Mouse (Mus musculus): ENCODE measurements around the gene Thbd.
A peak's percentile ranks its signal among the peaks of the same experiment; 100 is the strongest.

Gene Thbd

GRCm38 (mm10) chr2:148425709-148426382, 17.9 kb upstream of the Thbd start:
- no peak for DNase-seq (ENCODE audit: low spot score in 2 of 2)

DNA sequence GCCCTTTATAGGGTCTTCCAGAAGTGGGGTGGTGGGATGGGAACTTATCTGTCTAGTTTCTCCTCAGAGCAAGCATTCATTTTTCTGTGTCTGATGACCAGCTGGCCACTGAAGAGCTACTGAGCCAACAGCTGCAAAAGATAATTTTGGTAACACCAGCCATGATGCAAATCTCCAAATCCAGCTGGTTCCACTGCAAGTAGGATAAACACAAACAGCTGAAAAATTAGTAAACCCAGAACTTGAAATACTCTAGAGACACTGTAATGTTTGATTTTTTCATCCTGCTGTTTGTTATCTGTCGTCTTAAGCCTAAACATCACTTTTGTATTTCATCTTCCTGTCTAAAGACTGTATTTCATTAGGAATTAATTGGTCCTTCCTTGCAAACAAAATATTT, 13.7 kb upstream of the Thbd start:
- no peak for DNase-seq (ENCODE audit: low spot score in 2 of 2)

DNA sequence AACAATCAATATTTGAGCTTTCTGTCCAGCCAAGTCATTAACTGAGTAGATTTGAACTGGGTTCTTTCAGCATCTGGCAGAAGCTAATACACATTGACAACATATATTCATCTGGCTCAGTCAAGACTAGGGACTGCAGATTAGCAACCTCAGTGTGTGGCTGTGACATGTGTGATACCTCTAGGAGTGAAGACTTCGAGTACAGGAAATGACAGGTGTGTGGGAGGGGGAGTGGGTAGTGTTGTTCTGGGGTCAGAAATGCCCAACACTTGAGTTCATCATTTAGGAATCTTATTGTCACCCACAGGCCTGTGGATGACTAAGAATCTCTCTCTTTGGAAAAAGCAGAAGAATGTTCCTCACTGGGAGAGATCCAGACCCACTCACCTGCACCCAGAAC, 13.1 kb upstream of the Thbd start:
- DNase-seq (ENCODE audit: low spot score in 2 of 2) = no peak

- DNase-seq (ENCODE audit: low spot score in 2 of 2) = no peak
Observed at GRCm38 (mm10) chr2:148419776-148420175, 11.8 kb upstream of the Thbd start.

DNA sequence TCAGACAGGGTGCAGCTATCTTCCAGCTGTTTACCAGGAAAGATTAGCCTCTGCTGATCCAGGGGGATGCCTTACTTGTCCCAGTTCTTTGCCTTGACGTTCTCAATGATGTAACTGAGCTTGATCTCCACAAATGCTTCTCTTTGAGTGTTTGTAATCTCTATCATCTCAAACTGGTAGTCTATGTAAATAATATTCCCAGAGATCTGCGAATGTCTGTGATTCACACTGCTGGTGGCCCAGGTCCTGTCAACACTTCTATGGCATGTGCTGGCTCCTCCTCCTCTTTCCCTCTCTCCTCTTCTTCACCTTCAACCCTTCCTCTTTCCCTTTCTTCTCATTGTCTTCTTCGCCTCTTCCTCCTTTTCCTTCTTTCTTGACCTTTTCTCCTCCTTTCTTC, 11.2 kb upstream of the Thbd start:
- DNase-seq (ENCODE audit: low spot score in 2 of 2) = no peak

DNA sequence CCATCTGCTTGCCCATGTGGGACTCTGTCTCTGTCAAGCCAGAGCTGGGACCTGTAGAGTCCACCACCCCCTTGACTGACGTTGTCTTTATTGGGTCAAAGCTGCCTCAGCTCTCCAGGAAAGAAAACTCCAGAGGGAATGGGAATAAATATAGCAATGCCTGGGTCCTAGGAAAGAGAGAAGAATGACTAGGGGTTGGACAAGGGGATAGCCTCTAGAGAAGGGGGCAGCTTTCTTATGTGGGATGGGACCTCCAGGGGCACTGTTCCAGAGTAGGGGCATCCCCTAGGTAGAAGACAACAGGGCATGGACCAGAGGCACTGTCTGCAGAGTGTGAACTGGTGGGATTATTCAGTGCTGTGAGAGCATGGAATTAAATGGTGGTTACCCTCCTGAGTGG, 1.8 kb upstream of the Thbd start:
- no peak for DNase-seq (ENCODE audit: low spot score in 2 of 2)

GRCm38 (mm10) chr2:148409141-148409540, 1.2 kb upstream of the Thbd start:
- DNase-seq (ENCODE audit: low spot score in 2 of 2) = peak; percentile 84 to 87

GRCm38 (mm10) chr2:148408761-148409120, 753 bp upstream of the Thbd start:
- DNase-seq (ENCODE audit: low spot score in 2 of 2) = no peak

- peak; percentile 60 to 62 for DNase-seq (ENCODE audit: low spot score in 2 of 2)
Observed at GRCm38 (mm10) chr2:148406971-148407869, 768 bp downstream of the Thbd start.

DNA sequence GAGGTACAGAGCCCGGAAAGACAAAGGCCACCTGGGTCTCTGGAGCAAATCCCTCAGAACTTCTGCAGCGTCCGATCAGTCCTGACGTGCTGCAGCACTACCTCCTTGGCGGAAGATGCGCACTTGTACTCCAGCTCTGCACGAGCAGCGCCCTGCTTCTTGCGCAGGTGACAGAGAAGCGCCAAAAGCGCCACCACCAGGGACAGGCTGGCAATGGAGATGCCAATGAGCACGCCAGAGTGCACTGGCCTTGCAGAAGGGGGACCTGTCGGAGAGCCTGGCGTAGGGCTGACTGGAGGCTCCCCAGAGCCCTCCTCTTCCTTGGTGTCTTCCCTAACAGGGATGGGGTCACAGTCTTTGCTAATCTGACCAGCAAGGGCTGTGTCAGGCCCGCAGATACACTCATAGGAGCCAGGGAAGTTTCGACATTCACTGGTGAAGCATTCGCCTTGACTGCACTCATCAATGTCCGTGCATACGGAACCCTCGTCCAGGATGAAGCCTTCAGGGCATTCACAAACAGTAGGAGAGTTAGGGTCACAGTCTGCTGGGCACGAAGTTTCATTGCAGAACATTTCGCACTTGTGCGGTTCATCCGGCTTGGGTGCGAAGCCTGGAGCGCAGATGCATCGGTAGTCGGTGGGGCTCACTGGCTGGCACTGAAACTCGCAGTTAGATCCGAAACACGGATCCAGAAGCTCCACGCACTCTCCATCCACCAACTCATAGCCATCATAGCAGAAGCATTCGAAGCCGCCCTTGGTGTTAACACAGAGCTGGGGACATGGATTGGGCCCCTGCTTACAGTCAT, 1.6 kb downstream of the Thbd start:
- peak; percentile 39 to 45 for DNase-seq (ENCODE audit: low spot score in 2 of 2)

DNA sequence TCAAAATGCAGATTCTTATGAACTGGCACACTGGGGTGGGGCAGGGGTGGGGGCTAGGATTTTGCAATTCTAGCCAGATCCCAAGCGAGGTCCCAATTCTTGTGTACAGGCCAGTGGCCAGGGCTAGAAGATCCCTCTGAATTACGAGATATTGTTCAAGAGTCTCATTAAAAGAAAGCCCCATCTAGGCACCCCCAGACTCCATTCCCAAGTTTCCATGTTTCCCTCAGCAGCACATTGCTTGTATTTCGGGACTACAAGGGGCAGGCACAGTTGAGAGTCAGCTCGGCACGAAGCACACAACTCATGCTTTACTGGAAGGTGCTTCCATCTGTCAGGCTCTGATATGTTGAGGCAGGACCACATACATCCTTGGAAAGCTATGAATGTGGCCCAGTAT, 3.1 kb downstream of the Thbd start:
- DNase-seq (ENCODE audit: low spot score in 2 of 2) = no peak

- DNase-seq (ENCODE audit: low spot score in 2 of 2) = no peak
Observed at GRCm38 (mm10) chr2:148402227-148402626, 5.8 kb downstream of the Thbd start.

- DNase-seq (ENCODE audit: low spot score in 2 of 2) = no peak
Observed at GRCm38 (mm10) chr2:148398901-148399685, 8.9 kb downstream of the Thbd start.

- peak; percentile 66 to 78 for DNase-seq (ENCODE audit: low spot score in 2 of 2)
Observed at GRCm38 (mm10) chr2:148397784-148398100, 10.2 kb downstream of the Thbd start.

DNA sequence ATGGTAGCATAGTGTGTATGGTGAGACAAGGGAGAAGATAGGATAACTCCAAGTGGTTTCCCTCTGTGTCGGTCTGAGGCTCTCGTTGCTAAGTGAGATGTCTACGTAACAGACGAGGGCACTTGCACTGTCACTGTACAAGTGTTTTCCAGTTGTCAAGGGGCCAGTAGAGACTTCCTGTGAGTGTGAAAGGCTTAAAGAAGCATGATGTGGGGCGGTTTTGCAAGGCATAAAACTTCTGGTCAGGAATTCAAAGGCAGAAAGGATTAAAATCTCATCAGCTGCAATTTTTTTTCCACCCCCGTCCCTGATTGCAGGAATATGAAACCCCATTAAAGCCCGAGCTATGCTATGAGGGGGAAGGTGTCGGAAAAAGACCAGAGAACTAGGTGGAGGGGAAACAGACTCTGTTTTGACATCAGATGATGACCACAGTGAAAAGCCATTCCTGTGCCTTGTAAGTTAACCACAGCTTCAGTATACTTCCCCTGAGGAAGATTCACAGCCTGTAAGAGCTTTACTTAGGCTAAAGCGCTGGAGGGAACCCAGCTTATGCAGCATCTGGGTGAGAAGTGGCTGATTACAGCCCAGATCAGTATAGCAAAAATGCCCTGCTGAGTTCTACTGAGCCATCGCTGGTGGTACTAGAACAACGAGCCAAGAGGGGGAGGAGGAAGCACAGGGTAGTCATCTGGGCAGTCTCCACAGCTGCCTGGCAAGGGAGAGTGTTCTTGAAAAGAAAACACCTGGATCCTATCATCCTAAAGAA, 10.8 kb downstream of the Thbd start:
- peak in 1 of 2 experiments; percentile 46 for DNase-seq (ENCODE audit: low spot score in 2 of 2)

DNA sequence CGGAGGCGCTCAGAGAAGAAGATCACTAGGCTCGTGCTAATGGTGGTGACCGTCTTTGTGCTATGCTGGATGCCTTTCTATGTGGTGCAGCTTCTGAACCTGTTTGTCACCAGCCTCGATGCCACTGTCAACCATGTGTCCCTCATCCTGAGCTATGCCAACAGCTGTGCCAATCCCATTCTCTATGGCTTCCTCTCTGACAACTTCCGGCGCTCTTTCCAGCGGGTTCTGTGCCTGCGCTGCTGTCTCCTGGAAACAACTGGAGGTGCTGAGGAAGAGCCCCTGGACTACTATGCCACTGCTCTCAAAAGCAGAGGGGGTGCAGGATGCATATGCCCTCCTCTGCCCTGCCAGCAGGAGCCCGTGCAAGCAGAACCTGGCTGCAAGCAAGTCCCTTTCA, 11.8 kb downstream of the Thbd start:
- no peak for DNase-seq (ENCODE audit: low spot score in 2 of 2)

DNA sequence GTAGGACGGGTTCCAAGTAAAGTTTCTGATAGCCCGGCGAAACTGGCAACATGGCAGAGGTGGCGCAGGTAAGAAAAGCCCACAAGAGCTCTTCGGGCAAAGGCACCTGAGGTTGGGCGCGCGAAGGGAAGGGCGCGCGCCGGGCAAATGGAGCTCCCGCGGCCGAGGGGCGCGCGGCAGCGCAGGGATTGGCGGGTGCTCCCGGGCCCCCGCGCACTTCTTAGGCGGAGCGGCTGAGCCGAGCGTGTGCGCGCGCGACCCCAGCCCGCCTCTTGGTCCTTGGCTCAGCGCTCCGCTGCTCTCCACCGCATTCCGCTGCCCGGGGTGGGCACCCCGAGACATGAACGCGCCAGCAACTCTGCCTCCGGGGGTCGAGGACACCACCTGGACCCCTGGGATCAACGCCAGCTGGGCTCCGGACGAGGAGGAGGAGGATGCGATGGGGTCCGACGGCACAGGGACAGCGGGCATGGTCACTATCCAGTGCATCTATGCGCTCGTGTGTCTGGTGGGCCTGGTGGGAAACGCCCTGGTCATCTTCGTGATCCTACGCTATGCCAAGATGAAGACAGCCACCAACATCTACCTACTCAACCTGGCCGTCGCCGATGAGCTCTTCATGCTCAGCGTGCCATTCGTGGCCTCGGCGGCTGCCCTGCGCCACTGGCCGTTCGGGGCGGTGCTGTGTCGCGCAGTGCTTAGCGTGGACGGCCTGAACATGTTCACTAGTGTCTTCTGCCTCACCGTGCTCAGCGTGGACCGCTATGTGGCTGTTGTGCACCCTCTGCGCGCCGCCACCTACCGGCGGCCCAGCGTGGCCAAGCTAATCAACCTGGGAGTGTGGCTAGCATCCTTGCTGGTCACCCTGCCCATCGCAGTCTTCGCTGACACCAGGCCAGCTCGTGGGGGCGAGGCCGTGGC, 12.6 kb downstream of the Thbd start, which contains the start of gene Sstr4:
Gene Sstr4, plus strand, starts transcription at position 214 of the 921 bp plus-strand sequence.
- DNase-seq (ENCODE audit: low spot score in 2 of 2) = peak; percentile 56 to 64

DNA sequence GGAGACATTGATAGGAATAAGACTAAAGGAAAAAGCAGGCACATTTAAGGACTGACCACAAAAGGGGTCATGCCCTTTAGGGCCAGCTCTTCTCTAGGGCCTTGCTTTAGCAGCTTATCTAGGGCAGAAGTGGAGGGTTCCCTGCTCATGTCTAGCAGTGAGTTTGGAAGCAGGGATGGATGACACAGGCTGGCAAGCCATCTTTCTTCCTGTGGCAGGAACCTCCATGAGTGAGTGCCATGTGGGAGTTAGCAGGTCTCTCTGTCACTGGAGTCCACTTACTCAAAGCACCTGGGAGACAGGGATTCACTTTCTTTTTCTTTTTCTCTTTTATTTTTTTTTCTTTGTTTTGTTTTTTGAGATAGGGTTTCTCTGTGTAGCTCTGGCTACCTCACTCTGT, 14.1 kb downstream of the Thbd start:
- no peak for DNase-seq (ENCODE audit: low spot score in 2 of 2)

- no peak for DNase-seq (ENCODE audit: low spot score in 2 of 2)
Observed at GRCm38 (mm10) chr2:148393149-148393548, 14.8 kb downstream of the Thbd start.

Measured in heart, adult 9 months (tissue).